ENCODE assay signal across 9 mouse cellular contexts in the genomic region with DNA sequence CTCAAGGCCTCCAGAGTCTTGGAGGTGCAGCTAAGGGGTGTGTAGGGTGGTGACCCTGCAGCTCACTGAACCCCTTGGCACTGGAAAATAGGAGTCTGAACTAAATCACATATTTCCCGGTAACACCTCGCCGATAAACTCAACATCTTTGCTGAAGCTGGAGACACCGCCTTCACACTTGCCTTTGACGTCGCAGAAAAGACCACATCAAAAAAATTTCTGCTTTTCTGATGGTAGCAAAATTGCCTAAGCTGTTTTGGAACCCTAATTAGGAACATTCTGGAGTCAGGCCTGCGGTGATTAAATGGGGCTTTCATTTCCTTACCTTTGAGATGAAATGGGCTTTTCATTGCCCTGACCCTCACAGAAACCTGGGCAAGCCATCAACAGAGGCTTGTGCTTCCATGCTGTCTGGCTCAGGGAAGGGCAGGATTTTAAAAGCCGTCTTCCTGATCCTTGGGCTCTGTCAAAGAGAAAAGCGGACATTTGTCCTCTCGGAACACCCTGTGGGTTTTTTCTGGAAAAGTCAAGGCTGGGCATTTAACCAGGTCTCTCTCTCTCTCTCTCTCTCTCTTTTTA.
DNase-seq lines count a peak whose midpoint lies in the region; ATAC-seq lines count a peak whose summit lies in the region.
"Had no signal": no experiment of that assay in that cellular context is flagged by ENCODE, and none has a peak within 500 bp of the region (broad histone marks: within the 10 kb centered on the region; RNA-seq: fewer than 3 reads in every experiment).

No protein-coding gene starts in this region.

- H3K36me3 ChIP-seq in heart, embryonic 12.5 days: peaks cover 13% of the 10 kb centered on the region; the same call in 1 of the 2 replicates
- H3K36me3 ChIP-seq in lung, embryonic 15.5 days: 0 out of 2 replicates have a peak, but pooled peaks cover 1% of the 10 kb centered on the region
- H3K36me3 ChIP-seq in stomach, embryonic 16.5 days (ENCODE audit: control insufficient read depth, insufficient read depth, low read length): no peaks in the 10 kb centered on the region

- peak overlapping the region; percentile 63; the same call in 1 of the 2 replicates for H3K27ac ChIP-seq in heart, embryonic 12.5 days (ENCODE audit: poor library complexity, severe bottlenecking)
- peak overlapping the region; percentile 83 for H3K27ac ChIP-seq in lung, embryonic 15.5 days
- H3K27ac ChIP-seq in stomach, embryonic 16.5 days (ENCODE audit: low read length): peak overlapping the region; percentile 75

- intact Hi-C loops in heart, postnatal 10 days (cut with DNase I): loop anchor here (5.0 kb wide), 1 partner anchor 70 kb away; the partner anchor contains the start of gene Farp1

- no peak overlapping the region for H3K9ac ChIP-seq in heart, embryonic 12.5 days
- no peak overlapping the region for H3K9ac ChIP-seq in lung, embryonic 15.5 days
- no peak overlapping the region for H3K9ac ChIP-seq in stomach, embryonic 16.5 days (ENCODE audit: low read length)

- no peak overlapping the region for H3K4me2 ChIP-seq in heart, embryonic 12.5 days
- H3K4me2 ChIP-seq in lung, embryonic 15.5 days: no peak overlapping the region
- no peak overlapping the region for H3K4me2 ChIP-seq in stomach, embryonic 16.5 days (ENCODE audit: low read depth, low read length)

- no peak for DNase-seq in heart, postnatal 10 days
- no peak for DNase-seq in lung, adult 18-20 months
- peak; percentile 41 for DNase-seq in induced T-regulatory cell, adult 2 months (ENCODE audit: low read depth)
- DNase-seq in embryo, embryonic 11 days: no peak
- no peak for DNase-seq in retina, postnatal 1 day

- no peaks in the 10 kb centered on the region for H3K9me3 ChIP-seq in heart, embryonic 12.5 days (replicated peaks)
- no peaks in the 10 kb centered on the region for H3K9me3 ChIP-seq in lung, embryonic 15.5 days
- H3K9me3 ChIP-seq in stomach, embryonic 16.5 days (replicated peaks; ENCODE audit: control insufficient read depth, low read length): no peaks in the 10 kb centered on the region

- H3K4me1 ChIP-seq in heart, embryonic 12.5 days (replicated peaks): peaks cover 79% of the 10 kb centered on the region
- peaks cover 57% of the 10 kb centered on the region for H3K4me1 ChIP-seq in lung, embryonic 15.5 days
- H3K4me1 ChIP-seq in stomach, embryonic 16.5 days (ENCODE audit: control insufficient read depth, insufficient read depth, low read length): peaks cover 44% of the 10 kb centered on the region

- H3K27me3 ChIP-seq in heart, embryonic 12.5 days (replicated peaks): no peaks in the 10 kb centered on the region
- no peaks in the 10 kb centered on the region for H3K27me3 ChIP-seq in lung, embryonic 15.5 days
- H3K27me3 ChIP-seq in stomach, embryonic 16.5 days (ENCODE audit: control insufficient read depth, insufficient read depth, low read length): no peaks in the 10 kb centered on the region

- H3K4me3 ChIP-seq in heart, embryonic 12.5 days: no peak overlapping the region
- no peak overlapping the region for H3K4me3 ChIP-seq in lung, embryonic 15.5 days
- no peak overlapping the region for H3K4me3 ChIP-seq in stomach, embryonic 16.5 days (replicated peaks; ENCODE audit: low read length)
- H3K4me3 ChIP-seq: erythroblast, embryonic 14.5 days had no signal

- ATAC-seq in heart, embryonic 12.5 days (ENCODE audit: insufficient number of reproducible peaks, low FRiP score): no peak
- no peak for ATAC-seq in lung, embryonic 15.5 days (ENCODE audit: borderline replicate concordance, extremely low read depth, low FRiP score, low TSS enrichment)
- no peak for ATAC-seq in stomach, embryonic 16.5 days (ENCODE audit: insufficient read depth, low FRiP score)

- 75% methylated on average over 10 of the region's 10 CpGs for WGBS in heart, embryonic 12.5 days
- 76% methylated on average over 10 of the region's 10 CpGs for WGBS in lung, embryonic 15.5 days
- 71% methylated on average over 10 of the region's 10 CpGs for WGBS in stomach, embryonic 16.5 days
